Mouse (Mus musculus): ENCODE results near the gene Msh4. TPM values are rescaled to one million over a fixed set of nuclear protein-coding genes. Genes with fewer than 3 reads are reported as not detected.

The Msh4 gene
- polyA plus RNA-seq, 1 experiment from 2014 or later: 0.04 TPM

GRCm38 (mm10) chr3:153817376-153817890, 88.5 kb downstream of the Msh4 start:
- no peaks in the 10 kb centered on the region for H3K36me3 ChIP-seq (ENCODE audit: control insufficient read depth, insufficient read depth)
- no peak for ATAC-seq (ENCODE audit: low read depth)
- H3K4me2 ChIP-seq (ENCODE audit: low read depth, low read length): no peak overlapping the region
- H3K27me3 ChIP-seq (ENCODE audit: control insufficient read depth, insufficient read depth, low read depth, low read length): no peaks in the 10 kb centered on the region
- peaks cover 8% of the 10 kb centered on the region for H3K4me1 ChIP-seq (ENCODE audit: control insufficient read depth, low read depth, low read length)
- H3K27ac ChIP-seq (ENCODE audit: low read length): no peak overlapping the region
- H3K9me3 ChIP-seq (replicated peaks; ENCODE audit: control insufficient read depth, low read length): no peaks in the 10 kb centered on the region
- H3K9ac ChIP-seq (ENCODE audit: low read depth, low read length): no peak overlapping the region
- H3K4me3 ChIP-seq (ENCODE audit: low read depth, low read length): no peak overlapping the region
- 73% methylated on average over 9 of the region's 9 CpGs for WGBS (ENCODE audit: insufficient replicate concordance)

DNA sequence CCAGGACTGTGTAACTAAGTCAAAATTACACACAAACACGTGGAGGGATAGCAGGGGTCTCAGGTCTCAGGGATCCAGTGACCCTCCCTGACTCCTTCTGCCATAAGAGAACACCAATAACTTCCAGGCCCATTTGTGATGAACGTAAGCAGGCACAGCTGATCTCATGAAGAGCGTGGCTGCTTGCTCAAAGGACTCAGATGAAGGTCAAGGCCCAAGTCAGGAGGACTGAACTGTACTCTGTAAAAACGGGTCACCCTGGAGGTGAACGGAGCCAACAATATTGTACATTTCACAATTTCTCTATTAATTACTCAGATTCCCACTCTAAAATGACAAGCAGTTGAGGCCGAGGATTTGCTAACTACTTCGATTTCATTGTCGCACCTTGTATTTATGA, 91.9 kb downstream of the Msh4 start:
- Histone ChIP-seq H3K4me1 (ENCODE audit: control insufficient read depth, low read depth, low read length) (peaks cover 7% of the 10 kb centered on the region), H3K4me3 (ENCODE audit: low read depth, low read length) (no peak overlapping the region), H3K27me3 (ENCODE audit: control insufficient read depth, insufficient read depth, low read depth, low read length) (no peaks in the 10 kb centered on the region), H3K36me3 (ENCODE audit: control insufficient read depth, insufficient read depth) (no peaks in the 10 kb centered on the region), H3K4me2 (ENCODE audit: low read depth, low read length) (no peak overlapping the region), H3K9me3 (replicated peaks; ENCODE audit: control insufficient read depth, low read length) (no peaks in the 10 kb centered on the region), H3K27ac (ENCODE audit: low read length) (no peak overlapping the region), H3K9ac (ENCODE audit: low read depth, low read length) (no peak overlapping the region)
- ATAC-seq (ENCODE audit: low read depth): no peak
- 82% methylated on average over 8 of the region's 8 CpGs for WGBS (ENCODE audit: insufficient replicate concordance)

- Histone ChIP-seq H3K9me3 (replicated peaks; ENCODE audit: control insufficient read depth, low read length) (no peaks in the 10 kb centered on the region), H3K27ac (ENCODE audit: low read length) (peak overlapping the region; percentile 90), H3K27me3 (ENCODE audit: control insufficient read depth, insufficient read depth, low read depth, low read length) (no peaks in the 10 kb centered on the region), H3K4me1 (ENCODE audit: control insufficient read depth, low read depth, low read length) (peaks cover 42% of the 10 kb centered on the region), H3K4me2 (ENCODE audit: low read depth, low read length) (peak overlapping the region; percentile 55; the same call in 1 of the 2 replicates), H3K4me3 (ENCODE audit: low read depth, low read length) (no peak overlapping the region), H3K9ac (ENCODE audit: low read depth, low read length) (peak overlapping the region; percentile 44), H3K36me3 (ENCODE audit: control insufficient read depth, insufficient read depth) (no peaks in the 10 kb centered on the region)
- 0 out of 2 replicates have a peak, but pooled peaks have one; percentile 4 for ATAC-seq (ENCODE audit: low read depth)
- WGBS (ENCODE audit: insufficient replicate concordance): 86% methylated on average over 13 of the region's 13 CpGs
These were observed 97.5 kb downstream of the Msh4 start for GRCm38 (mm10) chr3:153808406-153808805.

GRCm38 (mm10) chr3:153807444-153808149, 98.3 kb downstream of the Msh4 start:
- Histone ChIP-seq H3K36me3 (ENCODE audit: control insufficient read depth, insufficient read depth) (no peaks in the 10 kb centered on the region), H3K27me3 (ENCODE audit: control insufficient read depth, insufficient read depth, low read depth, low read length) (no peaks in the 10 kb centered on the region), H3K27ac (ENCODE audit: low read length) (peak overlapping the region; percentile 90), H3K9me3 (replicated peaks; ENCODE audit: control insufficient read depth, low read length) (no peaks in the 10 kb centered on the region), H3K4me1 (ENCODE audit: control insufficient read depth, low read depth, low read length) (peaks cover 50% of the 10 kb centered on the region), H3K4me2 (ENCODE audit: low read depth, low read length) (peak overlapping the region; percentile 55), H3K4me3 (ENCODE audit: low read depth, low read length) (0 out of 2 replicates have a peak overlapping the region, but pooled peaks have one; percentile 0), H3K9ac (ENCODE audit: low read depth, low read length) (peak overlapping the region; percentile 44)
- peak; percentile 93 for ATAC-seq (ENCODE audit: low read depth)
- 56% methylated on average over 9 of the region's 9 CpGs for WGBS (ENCODE audit: insufficient replicate concordance)

Other genes with a start within 250 kb of the Msh4 start
- gene St6galnac3, start 181.0 kb downstream of the Msh4 start, polyA plus RNA-seq (2015; fragmentation: Nextera tagmentation; extraction: Ambion mirVana): 10.5 and 12.0 TPM in 2 replicates
- 2.2 and 2.4 TPM in 2 replicates for gene Asb17, start 61.9 kb downstream of the Msh4 start, polyA plus RNA-seq (2015; fragmentation: Nextera tagmentation; extraction: Ambion mirVana)
- gene Rabggtb, start 6.9 kb upstream of the Msh4 start, polyA plus RNA-seq (2015; fragmentation: Nextera tagmentation; extraction: Ambion mirVana): 29.1 and 35.8 TPM in 2 replicates
- 133 and 157 TPM in 2 replicates for gene Acadm, start 38.5 kb upstream of the Msh4 start, polyA plus RNA-seq (2015; fragmentation: Nextera tagmentation; extraction: Ambion mirVana)
- gene Slc44a5, start 67.3 kb upstream of the Msh4 start, polyA plus RNA-seq (2015; fragmentation: Nextera tagmentation; extraction: Ambion mirVana): 0.18 and 0.22 TPM in 2 replicates